Mouse (Mus musculus) cortical plate, adult 2 months (tissue): ENCODE measurements at regions not wholly inside any gene's neighbourhood (a gene's known extent, or its start where the extent isn't known, plus 50 kb on each side); places are given as distances from the start of the nearest gene placed in this dataset.

ENCODE experiments used
- H3K27ac ChIP-seq: fragments of 200-500 bp; 2 replicates; pipeline ENCODE4 v1.5.1; 2012; ENCODE audit warnings: low read length, control low read depth, inconsistent platforms; ENCODE audit not compliant: insufficient read depth
- H3K4me1 ChIP-seq: fragments of 200-500 bp; 2 replicates; pipeline ENCODE4 v1.6.1; 2011; ENCODE audit warnings: low read length; ENCODE audit not compliant: control insufficient read depth, insufficient read depth
- H3K4me3 ChIP-seq: fragments of 200-500 bp; 2 replicates; pipeline ENCODE4 v1.5.1; 2011; ENCODE audit warnings: mild to moderate bottlenecking, low read length, control low read depth; ENCODE audit not compliant: insufficient read depth
- CTCF ChIP-seq: fragments of 200-500 bp; IDR thresholded peaks from 2 replicates; pipeline ENCODE4 v1.5.1; 2011; ENCODE audit warnings: mild to moderate bottlenecking, control low read depth, low read length; ENCODE audit not compliant: insufficient read depth; ENCODE audit errors: extremely low read depth
- POLR2A ChIP-seq: fragments of 200-500 bp; IDR thresholded peaks from 2 replicates; pipeline ENCODE4 v1.6.1; 2011; ENCODE audit warnings: mild to moderate bottlenecking, low read length, control low read depth; ENCODE audit not compliant: insufficient read depth; ENCODE audit errors: extremely low read depth

- TF ChIP-seq CTCF (0 out of 2 replicates have a peak, but pooled peaks have one; percentile 0), POLR2A (no peak)
- Histone ChIP-seq H3K4me3 (no peak overlapping the region), H3K4me1 (no peaks in the 10 kb centered on the region), H3K27ac (no peak overlapping the region)
These were observed 318.7 kb downstream of the Rnd3 start for GRCm38 (mm10) chr2:50830056-50830720.

GRCm38 (mm10) chr2:50827097-50827496 is 321.8 kb downstream of the Rnd3 start:
- TF ChIP-seq POLR2A (no peak), CTCF (no peak)
- H3K4me1 ChIP-seq, result no peaks in the 10 kb centered on the region
- H3K27ac ChIP-seq, result no peak overlapping the region
- H3K4me3 ChIP-seq, result no peak overlapping the region

GRCm38 (mm10) chr2:50826537-50826936 is 322.4 kb downstream of the Rnd3 start:
- Histone ChIP-seq H3K4me3 (no peak overlapping the region), H3K4me1 (no peaks in the 10 kb centered on the region), H3K27ac (no peak overlapping the region)
- TF ChIP-seq CTCF (no peak), POLR2A (no peak)

GRCm38 (mm10) chr2:50825626-50826025 is 323.3 kb downstream of the Rnd3 start:
- H3K4me1 ChIP-seq, result no peaks in the 10 kb centered on the region
- no peak overlapping the region for H3K27ac ChIP-seq
- H3K4me3 ChIP-seq, result no peak overlapping the region
- TF ChIP-seq CTCF (no peak), POLR2A (no peak)

DNA sequence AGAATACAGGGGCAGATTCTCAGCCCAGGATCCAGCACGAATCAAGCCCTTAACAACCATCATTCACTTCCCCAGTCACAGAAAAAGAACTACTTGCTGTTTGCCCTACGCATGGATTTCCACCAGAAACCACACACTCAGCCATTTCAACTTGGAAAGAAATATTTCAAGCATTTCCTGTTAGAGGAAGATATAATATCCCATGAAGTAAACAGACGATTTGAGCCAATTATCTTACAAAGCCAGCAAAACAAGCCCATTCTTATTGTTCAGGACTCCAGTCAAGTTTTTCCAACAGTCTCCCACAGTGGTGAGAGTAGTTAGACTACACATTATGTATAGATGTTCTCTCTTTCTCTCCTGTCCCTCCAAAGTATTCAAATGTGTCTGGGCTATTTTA is 324.1 kb downstream of the Rnd3 start:
- TF ChIP-seq CTCF, result no peak
- TF ChIP-seq POLR2A, result no peak
- Histone ChIP-seq H3K4me1 (no peaks in the 10 kb centered on the region), H3K27ac (no peak overlapping the region), H3K4me3 (no peak overlapping the region)

DNA sequence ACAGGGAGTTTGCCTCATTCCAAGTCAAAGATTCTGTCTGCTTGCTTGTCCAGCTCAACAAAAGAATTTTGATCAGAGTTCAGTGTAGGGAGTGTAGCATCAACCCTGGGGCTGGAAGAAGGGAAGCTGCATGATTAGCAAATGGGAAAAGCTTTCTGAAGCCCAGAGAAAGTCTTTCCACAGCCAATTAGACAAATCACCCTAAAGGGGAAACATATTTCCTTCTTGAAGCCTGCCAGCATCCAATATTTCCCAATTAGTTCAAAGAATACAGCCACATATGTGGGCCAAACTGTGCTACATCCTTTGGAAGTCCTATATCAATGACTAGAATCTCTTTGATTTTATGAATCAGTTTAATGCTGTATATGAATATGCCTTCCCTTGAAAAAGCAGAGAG is 326.2 kb downstream of the Rnd3 start:
- TF ChIP-seq POLR2A (no peak), CTCF (no peak)

GRCm38 (mm10) chr2:50819305-50819665 is 329.6 kb downstream of the Rnd3 start:
- no peak for TF ChIP-seq POLR2A
- TF ChIP-seq CTCF, result no peak

More for the DNA sequence above, 326.2 kb downstream of the Rnd3 start:
- Histone ChIP-seq H3K4me3 (no peak overlapping the region), H3K27ac (no peak overlapping the region), H3K4me1 (no peaks in the 10 kb centered on the region)

DNA sequence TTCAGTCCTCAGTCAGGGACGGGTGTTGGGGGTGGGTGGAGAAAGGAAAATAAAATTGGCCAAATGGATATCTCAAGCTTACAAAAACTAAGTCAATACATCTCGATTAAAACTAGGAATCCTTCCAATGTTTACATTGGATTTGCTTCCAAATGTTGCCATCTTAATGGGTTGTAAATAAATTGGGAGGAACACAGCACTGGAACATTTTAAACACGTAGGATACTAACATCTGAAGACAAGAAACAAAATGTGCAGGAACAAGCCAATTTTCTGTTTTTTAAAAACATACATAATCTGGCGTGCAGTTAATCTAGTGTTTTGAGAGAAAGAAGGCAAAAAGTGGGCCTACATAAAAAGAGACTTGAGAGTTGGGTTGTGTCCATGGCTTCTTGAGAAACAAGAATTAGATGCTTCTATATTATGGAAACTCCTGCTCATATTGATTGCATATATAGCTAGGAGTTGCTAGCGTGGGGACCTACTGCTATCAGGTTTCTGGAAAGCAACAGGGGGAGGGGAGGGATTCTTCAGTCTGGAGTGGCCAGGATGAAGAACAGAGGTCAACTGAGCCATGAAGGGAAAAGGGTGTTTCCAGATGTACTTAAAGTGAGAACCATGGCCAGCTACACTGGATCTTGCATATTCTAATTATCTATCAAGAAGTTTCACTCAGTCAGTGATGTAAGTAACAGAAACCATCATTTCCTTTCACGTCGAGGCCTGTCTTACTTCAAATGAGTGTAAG is 330.2 kb downstream of the Rnd3 start:
- Histone ChIP-seq H3K4me1 (no peaks in the 10 kb centered on the region), H3K4me3 (no peak overlapping the region), H3K27ac (no peak overlapping the region)
- TF ChIP-seq CTCF (no peak), POLR2A (no peak)

More at GRCm38 (mm10) chr2:50819305-50819665, 329.6 kb downstream of the Rnd3 start:
- H3K4me1 ChIP-seq, result no peaks in the 10 kb centered on the region
- H3K4me3 ChIP-seq, result no peak overlapping the region
- no peak overlapping the region for H3K27ac ChIP-seq

DNA sequence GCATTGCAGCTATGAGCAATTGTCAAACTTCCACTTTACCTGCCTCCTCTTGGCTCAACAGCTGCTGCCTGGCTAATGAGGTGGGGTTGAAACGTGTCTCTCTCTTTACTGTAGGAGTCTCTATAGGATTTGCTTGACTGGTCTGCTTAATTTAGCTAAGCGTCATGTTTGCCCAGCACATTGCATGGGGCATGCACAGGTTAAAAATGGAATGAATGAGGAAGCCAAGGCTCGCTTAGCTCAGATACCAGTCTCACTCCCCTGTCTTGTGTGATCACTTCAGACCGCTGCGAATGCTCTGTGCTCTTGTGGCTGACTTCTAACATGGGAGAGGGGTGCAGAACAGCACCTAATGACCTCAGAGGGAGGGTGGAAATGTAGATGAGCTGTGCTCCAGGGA is 332.5 kb downstream of the Rnd3 start:
- no peak overlapping the region for H3K27ac ChIP-seq
- H3K4me3 ChIP-seq, result no peak overlapping the region
- H3K4me1 ChIP-seq, result no peaks in the 10 kb centered on the region
- TF ChIP-seq POLR2A (no peak), CTCF (no peak)

DNA sequence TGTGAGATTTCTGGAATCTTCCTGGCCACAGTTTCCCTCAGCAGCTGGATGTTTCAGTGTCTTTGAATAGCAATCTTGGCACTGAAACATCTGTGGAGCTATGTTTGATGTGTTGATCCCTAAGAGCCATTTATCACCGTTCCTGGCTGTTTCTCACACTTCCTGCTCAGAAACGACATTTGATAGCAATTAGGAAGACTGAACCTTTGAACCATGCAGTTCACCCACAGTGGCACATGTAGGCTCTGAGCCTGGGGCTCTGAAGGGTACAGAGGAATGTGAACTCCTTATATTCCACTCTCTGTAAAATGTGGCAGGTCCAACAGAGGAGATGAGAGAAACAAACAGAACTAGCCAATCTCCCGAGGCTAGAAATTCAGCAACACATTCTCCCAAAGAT is 333.4 kb downstream of the Rnd3 start:
- TF ChIP-seq CTCF (no peak), POLR2A (no peak)
- no peak overlapping the region for H3K4me3 ChIP-seq
- H3K4me1 ChIP-seq, result no peaks in the 10 kb centered on the region
- H3K27ac ChIP-seq, result no peak overlapping the region
